Mouse (Mus musculus): ENCODE measurements around the gene Olfr1032.
"Not testable (repeated sequence)": the region's sequence is repeated elsewhere in the genome, so short reads cannot be mapped to it uniquely, and the experiment has no call there.

Gene Olfr1032

DNA sequence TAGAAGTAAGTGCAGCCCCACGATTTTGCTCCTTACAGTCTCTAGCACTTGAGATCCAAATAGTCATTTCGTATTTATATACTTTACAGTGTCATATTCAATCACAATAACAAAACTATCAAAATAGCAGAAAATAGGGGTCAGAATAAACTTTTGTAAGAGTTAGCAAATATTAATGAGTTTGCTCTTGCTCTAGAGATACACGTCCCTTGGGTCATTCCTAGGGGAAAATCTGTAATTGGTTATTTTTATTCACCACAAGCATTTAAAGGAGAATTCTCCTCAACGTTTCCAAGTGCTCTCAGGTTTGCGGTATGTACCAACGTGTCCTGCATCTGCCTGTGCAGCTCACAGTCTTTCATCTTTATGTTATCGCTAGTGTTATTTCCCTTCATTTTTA is at the start of gene Olfr1032:
Olfr1032 (plus strand) TSS at position 301 of the 400 bp plus-strand sequence.
- DNase-seq (ENCODE audit: low spot score in 2 of 2), result no peak

- no peak for DNase-seq (ENCODE audit: low spot score in 2 of 2)
Observed at GRCm38 (mm10) chr2:85973595-85973994, 31.7 kb upstream of the Olfr1032 start, which contains the start of gene Olfr1029. Gene Olfr1029 (plus strand): TSS chr2:85973895.

GRCm38 (mm10) chr2:85978976-85979375 is 26.4 kb upstream of the Olfr1032 start, which contains the start of gene Olfr1030:
Gene Olfr1030 (plus strand): TSS chr2:85979276.
- DNase-seq (ENCODE audit: low spot score in 2 of 2), result no peak

GRCm38 (mm10) chr2:85990004-85990403 is 15.3 kb upstream of the Olfr1032 start, which contains the start of gene Olfr1031:
Gene Olfr1031 (plus strand): TSS chr2:85990304.
- DNase-seq (ENCODE audit: low spot score in 2 of 2), result no peak

DNA sequence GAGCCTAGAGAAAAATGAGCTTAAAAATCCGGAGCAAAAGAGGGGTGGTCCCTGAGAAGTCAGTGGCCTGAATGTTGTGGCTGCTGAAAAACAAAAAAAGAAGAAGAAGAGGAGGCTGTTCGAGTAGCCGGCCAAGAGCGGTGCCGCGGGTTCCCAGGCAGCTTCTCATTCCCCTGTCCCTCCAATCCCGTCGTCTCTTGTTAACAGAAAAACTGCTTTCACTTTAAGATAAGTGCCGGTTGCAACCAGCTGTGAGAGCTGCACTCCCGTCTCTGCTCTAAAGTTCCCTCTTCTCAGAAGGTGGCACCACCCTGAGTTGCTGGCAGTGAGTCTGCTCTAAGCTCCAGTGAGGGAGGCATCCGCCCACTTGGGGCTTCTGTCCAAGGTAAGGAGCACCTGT is 15.1 kb downstream of the Olfr1032 start, which contains the start of gene Olfr1033:
Olfr1033 (plus strand) TSS at position 228 of the 400 bp plus-strand sequence.
- not testable (repeated sequence) for DNase-seq (ENCODE audit: low spot score in 2 of 2)

- DNase-seq (ENCODE audit: low spot score in 2 of 2), result not testable (repeated sequence)
Observed at GRCm38 (mm10) chr2:86021518-86021917, 16.2 kb downstream of the Olfr1032 start.

- DNase-seq (ENCODE audit: low spot score in 2 of 2), result no peak
Observed at GRCm38 (mm10) chr2:86045561-86045960, 40.2 kb downstream of the Olfr1032 start, which contains the start of gene Olfr1034. Gene Olfr1034 (plus strand): TSS chr2:86045861.

- DNase-seq (ENCODE audit: low spot score in 2 of 2), result not testable (repeated sequence)
Observed at GRCm38 (mm10) chr2:86050777-86051176, 45.4 kb downstream of the Olfr1032 start.

Measured in spleen, postnatal 10 days (tissue).